8 mouse cellular contexts compared by ENCODE assay signal in genomic region chr1:131548494-131549365, GRCm38 (mm10). TPM values are rescaled to one million over a fixed set of nuclear protein-coding genes. Genes with fewer than 3 reads are reported as not detected.
DNase-seq lines count a peak whose midpoint lies in the region; ATAC-seq and TF ChIP-seq lines count a peak whose summit lies in the region.

No protein-coding gene starts in this region.

- TF ChIP-seq POLR2A in heart, adult 2 months (IDR thresholded peaks at IDR 0.05; ENCODE audit: insufficient read depth, low read depth, low read length): no peak

- no peak for TF ChIP-seq EP300 in heart, adult 2 months (IDR thresholded peaks at IDR 0.05; ENCODE audit: insufficient read depth, low read depth, low read length)

- H3K27me3 ChIP-seq in heart, adult 2 months (ENCODE audit: control insufficient read depth, insufficient read depth, low read length): no peaks in the 10 kb centered on the region
- H3K27me3 ChIP-seq in heart, embryonic 12.5 days (replicated peaks): no peaks in the 10 kb centered on the region
- H3K27me3 ChIP-seq in hindbrain, postnatal 0 days (ENCODE audit: insufficient read depth, low read length): no peaks in the 10 kb centered on the region
- no peaks in the 10 kb centered on the region for H3K27me3 ChIP-seq in lung, embryonic 16.5 days (ENCODE audit: control insufficient read depth, insufficient read depth, low read depth, low read length)

- H3K4me2 ChIP-seq in heart, embryonic 12.5 days: no peak overlapping the region
- no peak overlapping the region for H3K4me2 ChIP-seq in hindbrain, postnatal 0 days (ENCODE audit: low read depth, low read length)
- no peak overlapping the region for H3K4me2 ChIP-seq in lung, embryonic 16.5 days (ENCODE audit: low read depth, low read length)

- H3K36me3 ChIP-seq in heart, adult 2 months (ENCODE audit: control insufficient read depth, insufficient read depth, low read length): no peaks in the 10 kb centered on the region
- H3K36me3 ChIP-seq in heart, embryonic 12.5 days: no peaks in the 10 kb centered on the region
- H3K36me3 ChIP-seq in ES-E14 (ENCODE audit: control insufficient read depth, insufficient read depth, low read length, poor library complexity, severe bottlenecking): no peaks in the 10 kb centered on the region
- H3K36me3 ChIP-seq in hindbrain, postnatal 0 days (ENCODE audit: insufficient read depth, low read length): no peaks in the 10 kb centered on the region
- H3K36me3 ChIP-seq in lung, embryonic 16.5 days (ENCODE audit: control insufficient read depth, insufficient read depth, low read length): no peaks in the 10 kb centered on the region

- no peak overlapping the region for H3K4me3 ChIP-seq in heart, adult 2 months
- H3K4me3 ChIP-seq in heart, embryonic 12.5 days: no peak overlapping the region
- H3K4me3 ChIP-seq in ES-E14 (ENCODE audit: insufficient read depth in 1 of 2, low read depth in 1 of 2, low read length in 2 of 2, poor library complexity in 1 of 2, severe bottlenecking in 1 of 2): no peak overlapping the region
- H3K4me3 ChIP-seq in hindbrain, postnatal 0 days (ENCODE audit: low read length): no peak overlapping the region
- no peak overlapping the region for H3K4me3 ChIP-seq in lung, embryonic 16.5 days (ENCODE audit: low read length)

- peak; percentile 68 for TF ChIP-seq CTCF in heart, adult 2 months (IDR thresholded peaks at IDR 0.05)
- peak; percentile 80 for TF ChIP-seq CTCF in hindbrain, postnatal 0 days (IDR thresholded peaks at IDR 0.05; ENCODE audit: low read depth)

- no peaks in the 10 kb centered on the region; the same call in 1 of the 2 replicates for H3K4me1 ChIP-seq in heart, adult 2 months (ENCODE audit: control insufficient read depth, insufficient read depth, low read length)
- peaks cover 9% of the 10 kb centered on the region for H3K4me1 ChIP-seq in heart, embryonic 12.5 days (replicated peaks)
- H3K4me1 ChIP-seq in ES-E14 (ENCODE audit: control insufficient read depth in 2 of 2, insufficient read depth in 2 of 2, low read length in 2 of 2, poor library complexity in 1 of 2): peaks cover 3 to 4% of the 10 kb centered on the region in 2 experiments; a peak in 1 of 4 replicates
- H3K4me1 ChIP-seq in hindbrain, postnatal 0 days (ENCODE audit: insufficient read depth, low read length): no peaks in the 10 kb centered on the region
- H3K4me1 ChIP-seq in lung, embryonic 16.5 days (replicated peaks; ENCODE audit: control insufficient read depth, insufficient read depth, low read length): peaks cover 6% of the 10 kb centered on the region; the same call in 1 of the 2 replicates

- no peaks in the 10 kb centered on the region for H3K9me3 ChIP-seq in heart, embryonic 12.5 days (replicated peaks)
- H3K9me3 ChIP-seq in ES-E14 (ENCODE audit: control insufficient read depth, insufficient read depth, low read depth, low read length): no peaks in the 10 kb centered on the region
- H3K9me3 ChIP-seq in hindbrain, postnatal 0 days (ENCODE audit: low read length): no peaks in the 10 kb centered on the region
- H3K9me3 ChIP-seq in lung, embryonic 16.5 days (ENCODE audit: control insufficient read depth, low read length): no peaks in the 10 kb centered on the region

- no peaks in the 10 kb centered on the region for H3K79me2 ChIP-seq in heart, adult 2 months (replicated peaks; ENCODE audit: control insufficient read depth, insufficient read depth, low read length)

- intact Hi-C loops in heart, adult 2 months (cut with DNase I): no loop called here

- in situ Hi-C loops in ES-E14 (cut with MboI; ENCODE audit: low sequenced_read_pairs in 2 of 2, unreplicated experiment in 2 of 2): no loop called here

- H3K9ac ChIP-seq in heart, adult 2 months (ENCODE audit: low read depth, low read length): no peak overlapping the region
- H3K9ac ChIP-seq in heart, embryonic 12.5 days: no peak overlapping the region
- peak overlapping the region; percentile 32; the same call in 1 of the 2 replicates for H3K9ac ChIP-seq in ES-E14 (ENCODE audit: insufficient read depth, low read depth, low read length, poor library complexity, severe bottlenecking)
- no peak overlapping the region for H3K9ac ChIP-seq in hindbrain, postnatal 0 days (replicated peaks; ENCODE audit: low read length)
- H3K9ac ChIP-seq in lung, embryonic 16.5 days (ENCODE audit: low read length): 0 out of 2 replicates have a peak overlapping the region, but pooled peaks have one; percentile 20

- DNase-seq in heart, adult 2 months: peak; percentile 27
- DNase-seq in ES-E14 (ENCODE audit: low read depth, low spot score): no peak
- peak; percentile 44 for DNase-seq in embryo, embryonic 9.5 days (ENCODE audit: extremely low spot score)
- DNase-seq in hindbrain, postnatal 0 days (ENCODE audit: low spot score): peak; percentile 82
- DNase-seq in Muller cell, postnatal 12 days (ENCODE audit: inconsistent ontology term): no peak
- DNase-seq in spleen, postnatal 14 days (ENCODE audit: low spot score in 2 of 2): no peak

- WGBS in heart, adult 2 months: 28% methylated on average over 8 of the region's 8 CpGs
- 47% methylated on average over 8 of the region's 8 CpGs for WGBS in heart, embryonic 12.5 days
- 31% methylated on average over 8 of the region's 8 CpGs for whole genome bisulfite sequencing in hindbrain, postnatal 0 days
- WGBS in lung, embryonic 16.5 days: 36% methylated on average over 8 of the region's 8 CpGs

- ATAC-seq in heart, embryonic 12.5 days (ENCODE audit: insufficient number of reproducible peaks, low FRiP score): no peak
- peak; percentile 87 for ATAC-seq in hindbrain, postnatal 0 days
- ATAC-seq in lung, embryonic 16.5 days (ENCODE audit: low read depth): peak; percentile 67

- H3K27ac ChIP-seq in heart, adult 2 months: no peak overlapping the region; the same call in 1 of the 2 replicates
- H3K27ac ChIP-seq in heart, embryonic 12.5 days (ENCODE audit: poor library complexity, severe bottlenecking): no peak overlapping the region
- H3K27ac ChIP-seq in ES-E14 (ENCODE audit: insufficient read depth, low read depth, low read length, poor library complexity, severe bottlenecking): no peak overlapping the region
- no peak overlapping the region for H3K27ac ChIP-seq in hindbrain, postnatal 0 days
- H3K27ac ChIP-seq in lung, embryonic 16.5 days (ENCODE audit: low read length): 0 out of 2 replicates have a peak overlapping the region, but pooled peaks have one; percentile 43

TF ChIP-seq in ES-E14, 5 proteins besides CTCF, POLR2A, EP300 and RAD21:
- TF ChIP-seq ZC3H11A (IDR thresholded peaks at IDR 0.05; ENCODE audit: borderline replicate concordance, low read depth, low read length) (no peak), HCFC1 (IDR thresholded peaks at IDR 0.05; ENCODE audit: borderline replicate concordance, insufficient read depth, low read length) (no peak), CHD2 (IDR thresholded peaks at IDR 0.05; ENCODE audit: low read depth, low read length) (no peak), ZNF384 (IDR thresholded peaks at IDR 0.05; ENCODE audit: low read depth, low read length) (no peak), MAFK (IDR thresholded peaks at IDR 0.05; ENCODE audit: insufficient read depth, low read depth, low read length) (no peak)

RNA-seq across cellular contexts. Expression of gene Fam72a, which starts 21.0 kb away (rescaled TPM):
- total RNA-seq in heart, adult 2 months (2021): under 1 TPM; 0.73 to 0.78 TPM
- 0.18 and 0.29 TPM in 2 replicates for polyA plus RNA-seq in heart, adult 2 months (2012; rRNA removed)
- polyA plus RNA-seq in heart, embryonic 12.5 days (2016; fragmentation: Nextera tagmentation; extraction: Ambion mirVana): 3.2 and 3.4 TPM in 2 replicates
- 3.5 and 5.8 TPM in 2 replicates for total RNA-seq in ES-E14 (2012; rRNA removed)
- 0.11 TPM in 1 of 2 replicates, not detected in the other for total RNA-seq in hindbrain, postnatal 0 days (2014; rRNA removed)
- polyA plus RNA-seq in hindbrain, postnatal 0 days (2015; fragmentation: Nextera tagmentation; extraction: Ambion mirVana): 0.98 and 1.4 TPM in 2 replicates
- polyA plus RNA-seq in lung, embryonic 16.5 days (2015; fragmentation: Nextera tagmentation; extraction: Ambion mirVana): 2.2 TPM in 2 replicates

RNA-seq across cellular contexts. Expression of gene Srgap2, which starts 21.6 kb away (rescaled TPM):
- 10 to 100 TPM; 15.9 to 20.5 TPM for total RNA-seq in heart, adult 2 months (2021)
- polyA plus RNA-seq in heart, adult 2 months (2012; rRNA removed): 15.2 and 16.9 TPM in 2 replicates
- polyA plus RNA-seq in heart, embryonic 12.5 days (2016; fragmentation: Nextera tagmentation; extraction: Ambion mirVana): 18.6 and 24.3 TPM in 2 replicates
- 26.4 and 38.6 TPM in 2 replicates for total RNA-seq in ES-E14 (2012; rRNA removed)
- total RNA-seq in hindbrain, postnatal 0 days (2014; rRNA removed): 62.8 and 69.3 TPM in 2 replicates
- polyA plus RNA-seq in hindbrain, postnatal 0 days (2015; fragmentation: Nextera tagmentation; extraction: Ambion mirVana): 23.3 and 24.5 TPM in 2 replicates
- 13.6 and 16.7 TPM in 2 replicates for polyA plus RNA-seq in lung, embryonic 16.5 days (2015; fragmentation: Nextera tagmentation; extraction: Ambion mirVana)

RNA-seq across cellular contexts. Expression of gene Avpr1b, which starts 50.3 kb away (rescaled TPM):
- not detected for total RNA-seq in heart, adult 2 months (2021)
- polyA plus RNA-seq in heart, adult 2 months (2012; rRNA removed): not detected in 2 replicates
- not detected in 2 replicates for polyA plus RNA-seq in heart, embryonic 12.5 days (2016; fragmentation: Nextera tagmentation; extraction: Ambion mirVana)
- not detected in 2 replicates for total RNA-seq in ES-E14 (2012; rRNA removed)
- not detected in 2 replicates for total RNA-seq in hindbrain, postnatal 0 days (2014; rRNA removed)
- not detected in 2 replicates for polyA plus RNA-seq in hindbrain, postnatal 0 days (2015; fragmentation: Nextera tagmentation; extraction: Ambion mirVana)
- not detected in 2 replicates for polyA plus RNA-seq in lung, embryonic 16.5 days (2015; fragmentation: Nextera tagmentation; extraction: Ambion mirVana)

Comparison
In these comparisons a context has a peak if more than half of its experiments do, and no peak if none do; other contexts are left out.
1. DNase-seq: peak in heart, adult 2 months (2 of 2), embryo, embryonic 9.5 days (single experiment) and hindbrain, postnatal 0 days (single experiment); none in ES-E14 (single experiment), Muller cell, postnatal 12 days (single experiment) and spleen, postnatal 14 days (0 of 2).
2. H3K9ac ChIP-seq: peak in ES-E14 (single experiment) and lung, embryonic 16.5 days (single experiment); none in heart, adult 2 months (single experiment), heart, embryonic 12.5 days (single experiment) and hindbrain, postnatal 0 days (single experiment).